Mouse (Mus musculus) CD4-positive, CD25-positive, alpha-beta regulatory T cell, adult 2 months (primary cell): ENCODE measurements around the gene Tomm40.

Experiments
- DNase-seq: peaks from one replicate; pipeline ENCODE4 v3.0.0-alpha.2; 2012; ENCODE audit warnings: low read depth, low spot score

The Tomm40 gene

DNA sequence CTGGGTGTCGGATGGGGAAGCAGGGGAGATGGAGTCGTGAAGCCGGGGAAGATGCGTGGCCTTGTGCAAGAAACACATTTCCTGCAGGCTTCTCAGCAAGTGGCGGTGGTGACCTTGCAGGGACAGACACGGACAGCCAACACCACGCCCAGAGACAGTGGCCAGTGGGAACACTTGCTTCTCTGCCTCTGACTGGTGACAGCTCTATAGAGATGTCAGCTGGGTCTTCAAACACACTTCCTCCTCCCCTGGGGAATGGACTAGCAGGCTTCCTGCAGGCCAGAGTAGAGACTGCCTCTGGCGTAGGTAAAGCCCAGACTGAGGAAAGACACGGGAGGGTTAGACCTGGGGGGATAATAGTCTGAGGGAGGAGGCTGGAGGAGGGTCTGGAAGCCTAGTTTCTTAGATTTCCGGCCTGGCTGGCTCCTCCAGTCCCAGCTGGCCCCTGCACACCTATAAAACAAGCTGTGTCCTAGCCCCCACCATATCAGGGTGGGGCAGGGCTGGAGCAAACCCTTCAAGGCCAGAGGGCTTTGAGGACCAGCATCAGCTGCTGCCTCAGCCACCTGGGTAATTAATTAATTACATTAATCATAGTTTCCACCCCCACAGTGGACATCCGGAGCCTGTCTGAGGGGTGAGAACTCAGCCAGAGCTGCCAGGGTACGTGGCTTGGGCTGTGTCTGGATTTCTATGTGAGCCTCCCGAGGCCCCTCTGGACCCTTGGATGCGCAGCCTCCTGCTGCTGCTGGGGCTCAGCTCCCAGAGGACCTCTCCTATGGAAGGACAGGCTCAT is 29.6 kb upstream of the Tomm40 start:
- no peak for DNase-seq

DNA sequence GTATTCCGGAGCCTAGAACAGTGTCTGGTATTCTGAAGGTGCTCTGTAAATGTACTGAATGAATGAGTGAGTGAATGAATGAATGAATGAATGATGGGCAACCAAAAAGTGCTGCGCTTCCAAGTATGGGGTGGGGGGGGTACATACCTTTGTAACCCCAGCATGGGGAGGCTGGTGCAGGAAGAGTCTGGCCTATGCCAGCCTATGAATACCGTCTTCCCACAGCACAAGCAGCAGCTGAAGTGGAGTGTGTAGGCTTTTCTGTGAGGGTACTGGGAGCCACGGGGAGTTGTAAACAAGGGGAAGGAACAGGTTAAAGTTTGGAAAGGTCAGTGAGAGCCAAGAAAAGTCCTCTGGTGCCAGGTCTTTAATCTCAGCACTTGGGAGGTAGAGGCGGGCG is 28.6 kb upstream of the Tomm40 start:
- DNase-seq: no peak

DNA sequence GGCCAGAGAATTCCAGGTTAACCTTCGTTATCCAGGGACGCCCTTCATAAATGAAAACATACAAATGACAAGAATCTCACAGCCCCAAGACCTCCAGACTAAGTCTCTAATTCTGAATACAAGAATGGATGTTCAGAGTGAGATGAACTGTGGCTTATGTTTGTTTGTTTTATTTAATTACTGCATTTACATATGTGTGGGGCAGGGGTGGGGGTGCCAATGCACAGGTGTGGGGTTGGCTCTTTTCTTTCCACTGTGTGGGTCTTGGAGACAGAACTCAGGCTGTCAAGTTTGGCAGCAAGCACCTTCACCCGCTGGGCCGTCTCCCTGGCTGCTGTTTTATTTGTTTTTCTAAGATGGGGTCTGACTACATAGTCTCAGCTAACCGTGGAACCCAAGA is 27.2 kb upstream of the Tomm40 start:
- DNase-seq: no peak

DNA sequence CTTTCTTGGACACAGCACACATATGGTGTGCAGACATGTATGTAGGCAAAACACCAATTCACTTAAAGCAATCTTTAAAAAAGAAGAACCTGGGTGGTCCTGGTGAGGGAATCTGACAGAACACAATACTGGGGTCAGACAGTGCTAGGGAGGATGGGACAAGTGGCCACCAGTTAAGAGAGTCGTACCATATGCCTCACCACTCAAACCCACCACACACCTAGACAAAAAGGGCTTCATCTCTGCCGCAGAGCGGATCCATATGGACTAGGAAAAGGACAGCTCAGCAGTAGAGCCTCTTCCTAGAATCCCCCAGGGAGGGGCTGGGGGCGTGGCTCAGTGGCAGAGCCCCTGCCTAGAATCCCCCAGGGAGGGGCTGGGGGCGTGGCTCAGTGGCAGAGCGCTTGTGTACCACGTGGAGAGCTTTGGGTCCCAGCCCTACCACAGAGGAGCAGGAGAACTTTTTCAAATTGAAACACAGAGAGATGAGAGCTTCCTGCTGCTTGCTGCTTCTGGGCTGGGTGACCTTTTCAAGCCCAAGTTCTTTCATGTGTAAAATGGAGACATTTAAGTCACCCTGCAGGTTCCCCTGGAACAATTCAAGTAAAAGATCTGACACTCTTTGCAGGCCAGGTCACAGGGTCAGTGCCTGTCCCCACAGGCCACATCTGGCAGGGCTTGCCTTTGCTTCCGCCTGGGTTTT is 26.2 kb upstream of the Tomm40 start:
- DNase-seq: peak; percentile 25

DNA sequence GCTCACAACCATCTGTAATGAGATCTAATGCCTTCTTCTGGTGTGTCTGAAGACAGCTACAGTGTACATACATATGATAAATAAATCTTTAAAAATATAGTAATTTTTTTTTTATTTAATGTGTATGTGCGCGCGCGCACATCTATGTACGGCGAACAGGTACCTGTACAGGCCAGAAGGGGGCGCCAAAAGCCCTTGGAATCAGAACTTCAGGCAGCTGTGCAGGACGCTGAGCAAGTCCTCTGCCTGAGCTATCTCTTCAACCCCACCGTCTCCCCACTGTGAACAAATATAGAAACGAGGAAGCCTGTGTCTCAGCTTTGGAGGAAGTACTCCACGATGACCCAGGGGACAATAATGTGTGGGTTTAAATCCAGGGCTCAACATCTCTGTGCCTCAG is 25.0 kb upstream of the Tomm40 start:
- peak; percentile 26 for DNase-seq

DNA sequence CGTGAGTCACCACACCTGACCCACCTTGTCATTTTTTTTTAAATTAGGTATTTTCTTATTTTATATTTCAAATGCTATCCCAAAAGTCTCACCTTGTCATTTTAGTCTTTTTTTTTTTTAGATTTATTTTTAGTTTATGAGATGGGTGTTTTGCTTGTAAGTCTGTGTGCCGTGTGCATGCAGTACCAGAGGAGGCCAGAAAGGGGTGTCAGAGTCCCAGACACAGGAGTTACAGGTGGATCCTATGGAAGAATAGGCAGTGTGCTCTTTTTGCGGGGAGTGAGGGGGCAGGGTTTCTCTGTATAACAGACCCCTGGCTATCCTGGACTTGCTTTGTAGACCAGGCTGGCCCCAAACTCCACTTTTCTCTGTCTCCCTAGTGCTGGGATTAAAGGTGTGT is 23.5 kb upstream of the Tomm40 start:
- peak; percentile 23 for DNase-seq

DNA sequence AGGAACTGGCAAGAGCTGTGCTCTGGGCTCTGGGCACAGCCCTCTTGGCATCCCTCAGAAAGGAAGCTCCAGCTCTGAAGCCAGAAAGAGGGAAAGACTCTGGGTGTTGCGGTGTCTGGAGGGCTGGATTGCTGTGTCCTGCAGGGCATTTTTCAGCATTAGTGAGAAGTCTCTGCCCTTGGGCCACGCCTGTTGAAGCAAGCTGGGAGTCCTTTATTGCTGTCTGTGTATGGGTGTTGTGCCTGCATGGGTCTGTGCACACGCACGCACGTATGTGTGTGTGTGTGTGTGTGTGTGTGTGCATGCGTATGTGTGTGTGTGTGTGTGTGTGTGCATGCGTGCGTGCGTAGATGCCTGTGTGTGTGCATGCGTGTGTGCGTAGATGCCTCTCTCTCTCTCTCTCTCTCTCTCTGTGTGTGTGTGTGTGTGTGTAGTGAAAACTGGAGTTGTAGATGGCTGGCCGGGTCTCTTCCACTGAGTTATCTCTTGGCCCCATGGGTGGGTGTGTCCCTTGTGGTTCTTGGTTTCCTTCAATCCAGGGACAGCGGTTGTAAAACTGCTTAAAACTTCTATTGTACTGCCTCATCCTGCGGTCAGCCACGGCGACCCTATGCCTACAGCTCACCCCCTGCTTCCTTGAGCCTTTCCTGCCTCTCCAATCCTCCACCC is 21.3 kb upstream of the Tomm40 start:
- no peak for DNase-seq

DNA sequence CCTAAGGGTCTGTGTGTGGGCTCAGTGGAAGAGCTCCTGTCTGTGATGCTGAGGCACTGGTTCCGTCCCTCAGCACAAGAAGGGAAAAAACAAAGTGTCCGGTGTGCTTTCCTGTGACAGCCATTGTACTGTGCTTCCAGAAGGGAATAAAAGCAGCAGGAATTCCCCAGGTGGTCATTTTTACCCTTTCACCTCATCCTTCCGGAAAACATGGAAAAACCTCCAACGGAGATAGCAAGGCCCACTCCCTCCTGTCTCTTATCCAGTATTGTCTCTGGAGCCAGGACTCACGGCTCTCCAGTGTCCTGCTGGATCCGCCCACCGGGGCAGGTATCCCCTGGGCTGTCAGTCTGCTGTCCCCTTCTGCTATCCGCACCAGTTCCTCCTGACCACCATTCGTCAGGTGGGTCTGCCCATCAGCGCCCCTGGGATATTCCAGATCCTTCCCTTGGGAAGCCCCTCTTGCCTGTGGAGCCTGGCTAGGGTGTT is 19.0 kb upstream of the Tomm40 start:
- DNase-seq: no peak

DNA sequence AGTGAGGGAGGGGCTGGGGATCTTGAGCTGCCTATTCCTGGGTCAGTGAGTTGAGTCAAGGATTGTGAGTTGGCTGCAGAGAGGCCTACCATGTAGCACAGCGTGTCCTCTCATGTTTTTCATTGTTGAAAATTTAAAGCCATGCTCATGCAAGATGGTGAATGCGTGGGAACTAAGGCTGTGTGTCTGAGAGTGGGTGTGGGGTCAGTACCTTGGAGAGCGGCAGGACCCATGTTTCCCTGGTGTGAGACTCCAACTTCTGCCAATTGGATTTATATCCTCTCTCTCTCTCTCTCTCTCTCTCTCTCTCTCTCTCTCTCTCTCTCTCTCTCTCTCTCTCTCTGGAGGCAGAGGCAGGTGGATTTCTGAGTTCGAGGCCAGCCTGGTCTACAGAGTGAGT is 11.3 kb upstream of the Tomm40 start:
- DNase-seq: no peak

DNA sequence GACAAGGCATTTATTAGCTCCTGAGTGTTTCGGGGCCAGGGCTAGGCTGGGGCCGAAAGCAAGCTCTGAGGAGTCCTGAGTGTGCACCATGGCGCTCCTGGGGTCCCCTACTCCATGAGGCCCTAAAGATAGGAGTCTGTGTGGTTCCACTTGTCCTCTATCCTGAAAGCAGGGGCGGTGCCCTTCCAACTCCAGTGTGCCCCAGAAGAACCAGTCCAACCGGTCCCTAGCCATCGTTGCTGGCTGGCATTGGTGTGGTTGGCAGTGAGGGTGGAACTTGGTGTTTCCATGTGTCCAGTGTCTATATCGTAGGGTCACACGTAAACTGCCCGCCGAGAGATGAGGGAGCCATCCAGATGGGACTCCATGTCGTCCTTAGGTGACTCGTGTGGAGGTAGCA is 8.9 kb upstream of the Tomm40 start:
- no peak for DNase-seq

DNA sequence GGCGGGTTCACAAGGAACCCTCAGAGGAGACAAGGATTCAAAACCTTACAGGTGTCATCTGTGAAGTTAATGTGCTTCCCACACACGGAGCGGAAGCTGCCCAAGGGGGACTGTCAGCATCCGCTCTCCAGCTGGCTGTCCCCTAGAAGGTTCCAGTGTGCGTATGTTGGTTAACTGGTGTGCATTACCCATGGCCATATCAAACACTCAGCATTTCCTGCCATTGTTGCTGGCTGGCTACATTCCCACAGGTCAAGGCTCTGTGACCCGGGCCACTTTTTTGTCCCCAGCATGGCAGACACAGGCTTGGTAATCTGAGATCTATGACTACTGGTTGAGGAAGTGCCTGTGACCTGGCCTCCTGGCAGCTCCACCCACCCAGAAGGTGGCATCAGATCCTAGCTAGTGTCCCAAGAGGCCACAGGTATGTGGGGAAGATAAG is 7.5 kb upstream of the Tomm40 start:
- DNase-seq: no peak

DNA sequence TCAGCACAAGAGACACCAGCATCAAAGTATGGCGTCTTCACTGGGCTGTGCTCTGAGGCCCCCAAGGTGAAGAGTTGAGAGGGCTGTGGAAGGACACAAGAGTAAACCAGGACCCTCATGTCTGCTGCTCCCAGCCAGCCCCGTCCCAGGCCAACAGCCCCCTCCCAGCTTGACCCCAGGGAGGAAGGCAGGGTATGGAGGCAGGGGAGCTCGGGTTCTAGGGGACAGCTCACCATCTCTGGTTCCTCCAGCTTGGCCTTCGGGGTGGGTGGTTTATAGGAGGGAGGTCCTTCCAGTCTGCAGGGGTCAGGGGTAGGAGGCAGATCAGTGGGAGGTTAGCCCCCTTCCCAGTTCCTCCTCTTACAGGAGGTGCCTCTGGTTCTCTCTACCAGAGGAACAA is 4.0 kb upstream of the Tomm40 start:
- no peak for DNase-seq

DNA sequence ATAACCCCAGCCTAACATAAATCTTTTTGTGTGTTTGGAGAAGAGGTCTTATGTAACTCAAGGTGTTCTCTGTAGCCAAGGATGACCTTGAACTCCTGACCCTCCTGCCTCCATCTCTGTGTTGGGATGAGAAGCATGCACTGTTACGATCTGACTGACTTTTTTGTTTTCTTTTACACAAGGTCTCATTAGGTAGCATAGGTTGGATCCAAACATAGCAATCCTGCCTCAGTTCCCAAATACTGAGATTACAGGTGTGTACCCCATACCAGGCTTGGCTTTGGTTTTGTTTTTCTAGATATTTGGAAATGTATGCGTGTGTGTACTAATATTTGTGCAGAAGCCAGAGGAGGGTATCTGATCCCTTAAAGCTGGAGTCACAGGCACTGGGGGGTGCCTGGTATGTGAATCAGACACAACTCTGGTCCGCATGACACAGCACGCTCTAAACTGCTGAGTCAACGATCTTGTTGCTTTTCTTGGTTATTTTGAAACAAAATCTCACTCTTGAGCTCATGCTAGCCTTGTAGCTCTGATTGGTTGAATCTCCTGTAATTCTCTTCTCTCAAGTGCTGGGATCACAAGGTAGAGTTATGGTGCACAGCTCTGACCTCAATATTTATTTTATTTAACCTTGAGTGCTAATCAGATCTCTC is 3.2 kb upstream of the Tomm40 start:
- no peak for DNase-seq

DNA sequence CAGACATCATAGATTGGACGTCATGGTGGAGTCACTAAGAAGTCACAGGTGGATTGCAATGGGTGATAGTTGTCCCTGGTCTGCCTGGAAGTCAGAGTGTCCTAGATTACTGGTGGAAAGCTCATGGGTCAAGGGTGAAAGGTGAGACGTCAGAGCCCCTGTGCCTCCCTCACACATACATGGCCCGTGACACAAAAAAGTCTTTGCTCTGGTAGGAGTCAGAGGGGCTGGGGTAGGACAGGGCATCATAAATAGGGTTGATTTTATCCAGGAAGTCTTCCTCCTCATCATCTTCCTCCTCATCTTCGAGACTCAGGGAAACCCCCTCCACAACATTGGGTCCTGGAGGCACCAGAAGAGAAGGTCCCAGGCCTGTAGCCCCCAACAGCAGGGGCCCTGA is 2.1 kb upstream of the Tomm40 start:
- no peak for DNase-seq

DNA sequence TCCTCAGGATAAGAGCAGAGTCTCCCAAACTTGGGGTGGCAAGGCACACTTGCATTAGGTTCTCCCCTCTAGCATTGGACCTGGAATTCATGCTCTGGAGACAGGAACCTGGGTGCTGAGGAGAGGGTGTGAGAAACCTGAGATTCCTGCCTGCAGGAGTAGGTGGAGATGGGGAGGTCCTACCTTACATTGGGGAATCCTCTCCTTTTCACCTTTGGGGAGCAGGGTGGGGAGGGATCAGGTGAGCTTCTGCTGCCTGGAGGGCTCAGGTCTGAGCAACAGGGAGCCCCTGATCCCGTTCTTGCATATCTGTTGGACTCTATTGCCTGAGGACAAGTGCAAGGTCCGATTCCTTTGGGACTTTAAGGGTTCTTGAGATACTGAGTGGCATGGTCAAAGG is 1.6 kb upstream of the Tomm40 start:
- no peak for DNase-seq

DNA sequence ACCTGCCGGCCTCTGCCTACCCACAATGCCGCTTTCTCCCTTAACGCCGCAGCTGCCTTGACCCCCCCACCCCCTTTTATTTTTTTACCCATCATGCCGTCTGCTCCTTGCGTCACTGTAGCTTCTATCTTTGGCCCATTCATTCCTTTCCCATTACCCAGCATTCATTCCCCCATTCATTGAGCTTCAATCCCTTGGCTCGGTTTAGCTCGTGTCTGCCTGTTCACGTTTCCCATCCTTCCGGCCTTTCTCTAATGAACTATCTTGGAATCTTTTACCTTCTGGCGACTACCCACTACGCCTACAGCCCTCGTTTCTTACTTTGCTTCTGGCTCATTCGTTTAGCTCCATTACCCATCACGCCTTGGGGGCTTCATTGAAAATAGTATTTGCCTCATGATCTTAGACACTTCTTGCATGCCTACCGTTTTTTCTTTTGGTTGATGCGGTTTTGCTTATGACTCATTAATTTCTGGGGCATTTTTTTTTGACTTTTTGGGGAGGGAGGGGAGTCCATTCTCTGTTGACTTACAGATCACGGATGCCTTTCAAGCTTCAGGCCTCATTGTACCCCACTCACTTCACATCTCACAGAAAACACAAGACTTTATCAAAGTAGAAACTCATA is 931 bp upstream of the Tomm40 start:
- peak; percentile 64 for DNase-seq

DNA sequence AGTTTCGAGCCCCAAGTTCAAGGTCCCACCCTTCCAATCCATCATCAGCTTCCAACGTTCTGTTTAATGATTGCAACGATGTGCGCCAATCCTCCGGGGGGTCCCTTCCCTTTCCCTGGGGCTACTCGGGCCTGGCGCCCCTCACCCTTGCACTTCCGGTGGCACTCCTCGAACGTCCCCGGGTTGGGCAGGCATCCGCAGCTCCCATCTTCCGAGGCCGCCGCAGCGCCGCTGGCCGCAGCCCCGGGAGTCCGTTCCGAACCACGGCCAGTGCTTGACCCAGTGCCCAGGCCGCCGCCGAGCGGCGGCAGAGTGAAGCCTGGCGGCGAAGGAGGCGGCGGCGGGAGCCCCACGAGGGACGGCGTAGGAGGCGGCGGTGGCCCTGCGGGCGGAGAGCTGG is 402 bp downstream of the Tomm40 start:
- no peak for DNase-seq

DNA sequence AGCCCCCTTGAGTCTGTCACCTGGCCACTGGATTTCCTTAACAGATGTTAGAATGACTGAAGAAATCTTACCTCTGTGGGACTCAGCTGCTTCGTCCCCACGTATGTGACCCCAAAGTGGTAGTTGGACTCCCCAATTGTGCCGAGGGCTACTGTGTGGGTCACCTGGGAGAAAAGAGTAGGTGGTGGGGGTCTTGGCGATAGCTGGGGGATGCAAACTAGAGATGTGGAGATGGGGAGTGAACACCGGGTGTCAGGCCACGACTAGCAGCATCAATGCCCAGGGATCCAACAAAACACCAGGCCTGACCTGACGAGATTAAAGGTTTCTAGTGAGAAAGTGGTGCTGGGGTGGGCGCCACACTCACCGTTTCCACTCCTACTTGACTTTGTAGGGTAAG is 1.6 kb downstream of the Tomm40 start:
- peak; percentile 6 for DNase-seq

DNA sequence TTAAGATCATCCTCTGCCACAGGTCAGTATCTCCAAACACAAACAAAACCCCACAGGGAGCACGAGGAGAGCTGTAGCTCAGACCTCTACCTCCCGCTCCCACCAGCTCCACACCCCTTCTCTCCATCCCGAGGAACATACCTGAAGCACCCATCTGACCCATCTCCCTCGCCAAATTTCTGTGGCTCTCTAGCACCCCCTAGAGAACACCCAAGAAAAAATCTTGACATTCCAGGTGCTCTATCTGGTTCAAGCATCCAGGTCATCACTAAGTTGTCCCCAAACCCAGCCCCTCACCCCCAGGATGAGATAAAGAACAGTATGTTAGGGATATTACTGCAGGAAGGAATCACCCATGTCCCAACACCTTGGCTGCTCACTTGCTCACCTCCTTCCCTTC is 2.0 kb downstream of the Tomm40 start:
- DNase-seq: peak; percentile 63

DNA sequence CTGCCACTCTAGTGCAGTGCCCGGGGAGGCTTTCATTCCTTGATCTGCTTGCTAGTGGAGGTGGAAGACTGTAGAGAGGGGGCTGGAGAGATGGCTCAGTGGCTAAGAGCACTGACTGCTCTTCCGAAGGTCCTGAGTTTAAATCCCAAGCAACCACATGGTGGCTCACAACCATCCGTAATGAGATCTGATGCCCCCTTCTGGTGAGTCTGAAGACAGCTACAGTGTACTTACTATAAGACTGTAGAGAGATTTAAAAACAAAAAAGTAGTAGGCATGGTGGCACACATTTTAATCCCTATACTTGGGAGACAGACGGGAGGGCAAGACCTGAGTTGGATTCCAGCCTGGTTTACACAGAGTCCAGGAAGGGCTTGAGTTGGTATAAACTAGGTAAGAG is 2.8 kb downstream of the Tomm40 start:
- peak; percentile 20 for DNase-seq

DNA sequence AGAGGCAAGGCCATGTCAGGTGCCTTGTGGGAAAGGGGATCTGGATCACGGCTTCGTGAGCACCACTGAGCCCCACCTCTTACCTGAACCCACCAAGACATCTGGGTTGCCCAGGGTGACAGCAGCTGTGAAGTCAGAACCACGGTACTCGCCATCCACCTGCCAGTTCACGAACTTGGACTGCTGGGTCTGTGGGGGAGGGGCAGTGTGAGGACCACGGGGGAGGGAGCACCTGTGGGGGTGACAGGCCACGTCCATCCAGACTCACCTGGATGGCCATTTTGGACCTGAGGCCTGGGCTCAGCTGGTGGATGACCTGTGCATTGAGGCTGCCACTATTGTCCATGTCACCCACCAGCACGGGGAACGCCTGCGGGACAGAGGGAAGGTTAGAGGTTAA is 4.6 kb downstream of the Tomm40 start:
- DNase-seq: no peak

DNA sequence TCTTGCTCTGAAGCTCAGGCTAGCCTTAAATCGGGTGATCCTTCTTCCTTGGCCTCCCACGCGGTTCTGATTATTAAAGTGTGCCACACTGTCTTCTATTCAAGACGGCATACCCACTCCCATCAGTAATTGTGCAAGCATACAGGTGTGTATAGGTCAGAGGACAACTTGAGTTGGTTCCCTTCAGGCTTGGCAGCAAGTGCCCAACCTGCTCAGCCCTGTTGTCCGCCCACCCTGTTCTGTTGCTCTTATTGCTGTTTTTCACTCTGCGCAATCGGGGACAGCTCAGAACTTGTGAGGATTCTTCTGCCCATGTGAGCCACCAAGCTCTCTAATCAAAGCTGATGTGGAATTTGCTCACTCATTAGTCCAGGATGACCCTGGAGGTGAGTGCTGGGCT is 10.0 kb downstream of the Tomm40 start:
- no peak for DNase-seq
